Mouse (Mus musculus) heart, postnatal 0 days (tissue): Measurements from ENCODE around the gene Ndufs8.

Experiments
- CTCF ChIP-seq: IDR thresholded peaks from 2 replicates; pipeline ENCODE4 v1.5.1; 2016; ENCODE audit warnings: antibody characterized with exemption, control low read depth, low read depth
- EP300 ChIP-seq: IDR thresholded peaks from 2 replicates; pipeline ENCODE4 v1.6.1; 2016; ENCODE audit warnings: antibody characterized with exemption, low read depth

- no peak for TF ChIP-seq CTCF
- no peak for TF ChIP-seq EP300
Observed at GRCm38 (mm10) chr19:3898952-3899351, 13.6 kb downstream of the Ndufs8 start.
